Mouse (Mus musculus) embryonic facial prominence, embryonic 10.5 days (tissue): Measurements from ENCODE around the gene Ptpru. TPM values are rescaled to one million over a fixed set of nuclear protein-coding genes. Genes with fewer than 3 reads are reported as not detected.

Experiments used
- DNase-seq: peaks from one replicate; pipeline ENCODE4 v3.0.0-alpha.2; 2017; ENCODE audit warnings: low spot score
- H3K27ac ChIP-seq: fragments of 300-500 bp; sonication (generic); replicated peaks from 2 replicates; pipeline ENCODE4 v1.5.1; 2016; ENCODE audit warnings: mild to moderate bottlenecking
- H3K27me3 ChIP-seq: fragments of 300-500 bp; sonication (generic); replicated peaks from 2 replicates; pipeline ENCODE4 v1.6.1; 2016; ENCODE audit warnings: low read depth, mild to moderate bottlenecking; ENCODE audit not compliant: poor library complexity, severe bottlenecking
- H3K36me3 ChIP-seq: fragments of 300-500 bp; sonication (generic); replicated peaks from 2 replicates; pipeline ENCODE4 v1.6.1; 2016; ENCODE audit warnings: mild to moderate bottlenecking, moderate library complexity
- H3K4me1 ChIP-seq: fragments of 300-500 bp; sonication (generic); 2 replicates; pipeline ENCODE4 v1.6.1; 2016
- H3K4me3 ChIP-seq: fragments of 300-500 bp; sonication (generic); 2 replicates; pipeline ENCODE4 v1.5.1; 2016; ENCODE audit warnings: mild to moderate bottlenecking, moderate library complexity
- H3K9me3 ChIP-seq: fragments of 300-500 bp; sonication (generic); 2 replicates; pipeline ENCODE4 v1.6.1; 2016; ENCODE audit warnings: mild to moderate bottlenecking
- WGBS: fragments of 180-500 bp; shearing (Covaris S2); methylation state at CpG from one replicate; pipeline ENCODE4 v1.1.7; 2016; 5-methylcytosine and 5-hydroxymethylcytosine counted together
- polyA plus RNA-seq: library from polyadenylated mRNA; unstranded; fragments of >200 nt; fragmentation: Nextera tagmentation; extraction: Ambion mirVana; gene quantifications from 2 replicates; pipeline ENCODE4 v1.2.1, GENCODE M21; 2016

Gene Ptpru
- polyA plus RNA-seq, 1 experiment from 2014 or later: 21.1 TPM

GRCm38 (mm10) chr4:131719151-131719550 lies 118.9 kb downstream of the Ptpru start:
- peaks cover 13% of the 10 kb centered on the region for H3K4me1 ChIP-seq
- no peaks in the 10 kb centered on the region for H3K9me3 ChIP-seq
- no peak for DNase-seq
- no peaks in the 10 kb centered on the region for H3K36me3 ChIP-seq
- H3K27me3 ChIP-seq: no peaks in the 10 kb centered on the region
- no peak overlapping the region for H3K27ac ChIP-seq
- WGBS: 80% methylated on average over 5 of the region's 5 CpGs
- no peak overlapping the region for H3K4me3 ChIP-seq

Other genes starting within 250 kb of the Ptpru start
- gene Mecr, start 5.2 kb upstream of the Ptpru start, polyA plus RNA-seq: 52.9 and 55.0 TPM in 2 replicates
- 142 and 143 TPM in 2 replicates for gene Srsf4, start 35.3 kb upstream of the Ptpru start, polyA plus RNA-seq
- gene Tmem200b, start 83.5 kb upstream of the Ptpru start, polyA plus RNA-seq: 2.1 and 2.8 TPM in 2 replicates
- not detected in 2 replicates for gene Gm10300, start 236.4 kb upstream of the Ptpru start, polyA plus RNA-seq
- gene Epb41, start 237.0 kb upstream of the Ptpru start, polyA plus RNA-seq: 133 and 136 TPM in 2 replicates